Mouse (Mus musculus): ENCODE results near the gene 1700093K21Rik. TPM values are rescaled to one million over a fixed set of nuclear protein-coding genes. Genes with fewer than 3 reads are reported as not detected.
"Not testable (repeated sequence)": the region's sequence is repeated elsewhere in the genome, so short reads cannot be mapped to it uniquely, and the experiment has no call there.

Gene 1700093K21Rik
- not detected in 2 replicates for polyA plus RNA-seq (2016; fragmentation: Nextera tagmentation; extraction: Ambion mirVana)

- Histone ChIP-seq H3K36me3 (no peaks in the 10 kb centered on the region), H3K27ac (no peak within 1 kb of the TSS), H3K9ac (no peak within 1 kb of the TSS), H3K4me1 (no peaks in the 10 kb centered on the region), H3K27me3 (replicated peaks) (no peaks in the 10 kb centered on the region), H3K4me2 (no peak within 1 kb of the TSS), H3K9me3 (replicated peaks) (no peaks in the 10 kb centered on the region; the same call in 1 of the 2 replicates), H3K4me3 (no peak within 1 kb of the TSS)
- WGBS (ENCODE audit: insufficient replicate concordance): 60% methylated on average over 5 of the region's 5 CpGs
- ATAC-seq: no peak
Measured at GRCm38 (mm10) chr11:23520473-23521205, at the start of gene 1700093K21Rik. Gene 1700093K21Rik, minus strand, starts transcription at chr11:23521155.

- Histone ChIP-seq H3K4me2 (no peak overlapping the region), H3K4me3 (no peak overlapping the region), H3K4me1 (no peaks in the 10 kb centered on the region), H3K9ac (no peak overlapping the region), H3K27me3 (replicated peaks) (no peaks in the 10 kb centered on the region), H3K9me3 (replicated peaks) (no peaks in the 10 kb centered on the region), H3K27ac (no peak overlapping the region), H3K36me3 (peaks cover 23% of the 10 kb centered on the region)
- no peak for ATAC-seq
- WGBS (ENCODE audit: insufficient replicate concordance): 65% methylated on average over 7 of the region's 7 CpGs
Measured at GRCm38 (mm10) chr11:23570130-23570529, 49.2 kb upstream of the 1700093K21Rik start.

- peak; percentile 55; the same call in 1 of the 2 replicates for ATAC-seq
- 39% methylated on average over 6 of the region's 6 CpGs for WGBS (ENCODE audit: insufficient replicate concordance)
Measured at GRCm38 (mm10) chr11:23565761-23566160, 44.8 kb upstream of the 1700093K21Rik start.

GRCm38 (mm10) chr11:23557039-23557630 lies 36.2 kb upstream of the 1700093K21Rik start:
- no peak for ATAC-seq
- WGBS (ENCODE audit: insufficient replicate concordance): 45% methylated on average over 6 of the region's 6 CpGs
- no peaks in the 10 kb centered on the region for H3K9me3 ChIP-seq (replicated peaks)
- no peak overlapping the region for H3K27ac ChIP-seq
- H3K4me3 ChIP-seq: no peak overlapping the region
- no peak overlapping the region for H3K4me2 ChIP-seq
- no peaks in the 10 kb centered on the region for H3K27me3 ChIP-seq (replicated peaks)
- H3K4me1 ChIP-seq: no peaks in the 10 kb centered on the region
- no peaks in the 10 kb centered on the region for H3K36me3 ChIP-seq
- no peak overlapping the region for H3K9ac ChIP-seq

More at GRCm38 (mm10) chr11:23565761-23566160, 44.8 kb upstream of the 1700093K21Rik start:
- H3K4me2 ChIP-seq: no peak overlapping the region
- no peaks in the 10 kb centered on the region for H3K27me3 ChIP-seq (replicated peaks)
- H3K4me1 ChIP-seq: no peaks in the 10 kb centered on the region
- no peak overlapping the region for H3K4me3 ChIP-seq
- peaks cover 7% of the 10 kb centered on the region for H3K36me3 ChIP-seq
- H3K27ac ChIP-seq: no peak overlapping the region
- H3K9ac ChIP-seq: no peak overlapping the region
- H3K9me3 ChIP-seq (replicated peaks): no peaks in the 10 kb centered on the region

- Histone ChIP-seq H3K36me3 (no peaks in the 10 kb centered on the region), H3K9ac (no peak overlapping the region), H3K27ac (no peak overlapping the region), H3K4me3 (no peak overlapping the region), H3K4me2 (no peak overlapping the region), H3K9me3 (replicated peaks) (no peaks in the 10 kb centered on the region), H3K4me1 (no peaks in the 10 kb centered on the region), H3K27me3 (replicated peaks) (no peaks in the 10 kb centered on the region)
- 52% methylated on average over 2 of the region's 2 CpGs for WGBS (ENCODE audit: insufficient replicate concordance)
- ATAC-seq: no peak
Measured at GRCm38 (mm10) chr11:23537446-23537845, 16.5 kb upstream of the 1700093K21Rik start.

- H3K36me3 ChIP-seq: no peaks in the 10 kb centered on the region
- no peak overlapping the region for H3K4me3 ChIP-seq
- 69% methylated on average over 3 of the region's 3 CpGs for WGBS (ENCODE audit: insufficient replicate concordance)
- H3K27ac ChIP-seq: no peak overlapping the region
- no peaks in the 10 kb centered on the region for H3K27me3 ChIP-seq (replicated peaks)
- H3K9me3 ChIP-seq (replicated peaks): no peaks in the 10 kb centered on the region
- no peak for ATAC-seq
- no peaks in the 10 kb centered on the region for H3K4me1 ChIP-seq
- H3K9ac ChIP-seq: no peak overlapping the region
- no peak overlapping the region for H3K4me2 ChIP-seq
Measured at GRCm38 (mm10) chr11:23518981-23519380, 2.0 kb downstream of the 1700093K21Rik start.

- Histone ChIP-seq H3K9me3 (replicated peaks) (no peaks in the 10 kb centered on the region), H3K27ac (no peak overlapping the region), H3K9ac (no peak overlapping the region), H3K36me3 (no peaks in the 10 kb centered on the region), H3K4me2 (no peak overlapping the region), H3K27me3 (replicated peaks) (no peaks in the 10 kb centered on the region), H3K4me3 (no peak overlapping the region), H3K4me1 (no peaks in the 10 kb centered on the region)
- 58% methylated on average over 2 of the region's 2 CpGs for WGBS (ENCODE audit: insufficient replicate concordance)
- no peak for ATAC-seq
Measured at GRCm38 (mm10) chr11:23515315-23515714, 5.6 kb downstream of the 1700093K21Rik start.

- H3K4me3 ChIP-seq; H3K4me2 ChIP-seq; H3K4me1 ChIP-seq; ATAC-seq; H3K9ac ChIP-seq; H3K9me3 ChIP-seq (replicated peaks); H3K27me3 ChIP-seq (replicated peaks); H3K27ac ChIP-seq; H3K36me3 ChIP-seq: not testable (repeated sequence)
- 45% methylated on average over 4 of the region's 4 CpGs for WGBS (ENCODE audit: insufficient replicate concordance)
Measured at GRCm38 (mm10) chr11:23514785-23515184, 6.2 kb downstream of the 1700093K21Rik start.

- not testable (repeated sequence) for H3K27me3 ChIP-seq (replicated peaks); H3K4me1 ChIP-seq; H3K9me3 ChIP-seq (replicated peaks); H3K9ac ChIP-seq; H3K4me2 ChIP-seq; H3K4me3 ChIP-seq; H3K36me3 ChIP-seq; ATAC-seq; H3K27ac ChIP-seq
- WGBS (ENCODE audit: insufficient replicate concordance): 77% methylated on average over 5 of the region's 5 CpGs
Measured at GRCm38 (mm10) chr11:23504801-23505200, 16.2 kb downstream of the 1700093K21Rik start.

- Histone ChIP-seq H3K4me2 (peak overlapping the region; percentile 86), H3K27ac (peak overlapping the region; percentile 81), H3K4me1 (peaks cover 36% of the 10 kb centered on the region), H3K27me3 (replicated peaks) (peaks cover 3% of the 10 kb centered on the region; the same call in 1 of the 2 replicates), H3K9ac (peak overlapping the region; percentile 74), H3K36me3 (peaks cover 28% of the 10 kb centered on the region), H3K4me3 (peak overlapping the region; percentile 81), H3K9me3 (replicated peaks) (no peaks in the 10 kb centered on the region)
- WGBS (ENCODE audit: insufficient replicate concordance): 20% methylated on average over 5 of the region's 5 CpGs
- ATAC-seq: no peak
Measured at GRCm38 (mm10) chr11:23498609-23499008, 22.3 kb downstream of the 1700093K21Rik start.

- Histone ChIP-seq H3K9me3 (replicated peaks) (no peaks in the 10 kb centered on the region), H3K9ac (peak within 1 kb of the TSS; percentile 95), H3K4me2 (peak within 1 kb of the TSS; percentile 86), H3K27ac (peak within 1 kb of the TSS; percentile 92), H3K27me3 (replicated peaks) (peaks cover 3% of the 10 kb centered on the region; the same call in 1 of the 2 replicates), H3K4me1 (peaks cover 36% of the 10 kb centered on the region), H3K4me3 (peak within 1 kb of the TSS; percentile 81), H3K36me3 (peaks cover 35% of the 10 kb centered on the region)
- 2% methylated on average over 54 of the region's 66 CpGs for WGBS (ENCODE audit: insufficient replicate concordance)
- peak; percentile 94 for ATAC-seq
Measured at GRCm38 (mm10) chr11:23497718-23498509, 23.0 kb downstream of the 1700093K21Rik start, which contains the start of gene Ahsa2. Gene Ahsa2, minus strand, starts transcription at chr11:23498030.

- Histone ChIP-seq H3K4me2 (peak overlapping the region; percentile 86), H3K27ac (peak overlapping the region; percentile 92), H3K27me3 (replicated peaks) (peaks cover 3% of the 10 kb centered on the region; the same call in 1 of the 2 replicates), H3K9me3 (replicated peaks) (no peaks in the 10 kb centered on the region), H3K36me3 (peaks cover 41% of the 10 kb centered on the region), H3K4me1 (peaks cover 36% of the 10 kb centered on the region), H3K9ac (peak overlapping the region; percentile 95), H3K4me3 (peak overlapping the region; percentile 81)
- under 1% methylated on average over 21 of the region's 22 CpGs for WGBS (ENCODE audit: insufficient replicate concordance)
- peak; percentile 69 for ATAC-seq
Measured at GRCm38 (mm10) chr11:23497335-23497717, 23.6 kb downstream of the 1700093K21Rik start.

Data from liver, embryonic 12.5 days (tissue).